Mouse (Mus musculus): ENCODE results near the gene Lzts2.

DNA sequence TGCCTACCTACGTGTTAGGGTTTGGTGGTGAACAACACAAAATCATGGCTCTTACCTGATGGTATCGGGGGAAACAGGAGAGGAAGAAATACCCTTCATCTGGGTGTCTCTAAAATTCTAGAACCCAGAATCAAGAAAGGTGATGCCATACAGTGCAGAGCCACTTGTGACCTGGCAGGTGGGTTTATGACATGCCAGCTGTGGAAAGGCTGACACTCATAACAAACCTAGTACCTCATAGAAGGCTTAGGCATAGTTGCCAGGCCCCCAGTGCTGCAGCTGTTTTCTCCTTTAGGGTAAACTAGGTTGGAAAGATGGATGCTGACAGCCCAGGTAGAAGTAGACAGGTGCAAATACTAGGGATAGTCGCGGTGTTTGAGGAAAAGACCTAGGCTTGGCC, 29.8 kb upstream of the Lzts2 start:
- TF ChIP-seq CTCF (IDR thresholded peaks at IDR 0.05; ENCODE audit: control insufficient read depth, insufficient read depth, low read length) (no peak), POLR2A (IDR thresholded peaks at IDR 0.05; ENCODE audit: borderline replicate concordance, control insufficient read depth, low read depth, low read length) (no peak)
